Mouse (Mus musculus): ENCODE results near the gene Trim25. TPM values are rescaled to one million over a fixed set of nuclear protein-coding genes. Genes with fewer than 3 reads are reported as not detected.
A peak's percentile ranks its signal among the peaks of the same experiment; 100 is the strongest.

Gene Trim25
- polyA plus RNA-seq, 1 experiment from 2014 or later = 15.9 TPM

- Histone ChIP-seq H3K4me3 (ENCODE audit: control insufficient read depth in 1 of 2, insufficient read depth in 1 of 2, low read depth in 1 of 2, low read length in 2 of 2) (no peak overlapping the region), H3K27ac (replicated peaks in 1 of 2; ENCODE audit: control insufficient read depth in 1 of 2, insufficient read depth in 1 of 2, low read depth in 2 of 2, low read length in 2 of 2) (no peak overlapping the region), H3K9me3 (ENCODE audit: control insufficient read depth, low read length) (no peaks in the 10 kb centered on the region), H3K4me2 (ENCODE audit: low read length) (no peak overlapping the region), H3K9ac (ENCODE audit: low read length) (no peak overlapping the region), H3K27me3 (ENCODE audit: control insufficient read depth, insufficient read depth, low read length) (no peaks in the 10 kb centered on the region), H3K36me3 (ENCODE audit: control insufficient read depth, insufficient read depth, low read length) (peaks cover 47% of the 10 kb centered on the region), H3K4me1 (ENCODE audit: control insufficient read depth in 2 of 2, insufficient read depth in 2 of 2, low read length in 2 of 2) (no peaks in the 10 kb centered on the region)
- no peak for ATAC-seq (ENCODE audit: insufficient number of reproducible peaks, insufficient read depth, low FRiP score, low read depth)
- 83% methylated on average over 8 of the region's 8 CpGs for WGBS
Measured at GRCm38 (mm10) chr11:88981337-88981736, 17.8 kb upstream of the Trim25 start.

DNA sequence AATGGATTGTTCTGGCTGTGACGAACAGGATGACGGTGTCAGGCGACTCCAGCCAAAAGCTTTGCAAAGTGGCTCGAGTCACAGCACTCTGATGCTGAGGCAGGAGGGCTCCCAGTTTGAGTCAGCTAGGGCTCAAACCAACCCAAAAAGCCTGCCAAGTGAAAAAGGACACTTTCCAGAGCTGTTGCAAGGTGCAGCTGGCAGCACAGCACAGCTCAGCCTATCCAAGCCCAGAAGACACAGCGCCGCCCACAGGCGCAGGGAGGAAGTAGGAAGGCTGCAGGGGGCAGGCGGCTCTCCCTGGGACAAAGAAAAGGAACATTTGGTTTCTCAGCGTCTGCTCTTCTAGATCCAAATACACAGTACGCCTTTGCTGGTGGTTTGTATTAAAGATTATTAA, 12.6 kb upstream of the Trim25 start:
- Histone ChIP-seq H3K36me3 (ENCODE audit: control insufficient read depth, insufficient read depth, low read length) (peaks cover 77% of the 10 kb centered on the region), H3K27me3 (ENCODE audit: control insufficient read depth, insufficient read depth, low read length) (no peaks in the 10 kb centered on the region), H3K27ac (replicated peaks in 1 of 2; ENCODE audit: control insufficient read depth in 1 of 2, insufficient read depth in 1 of 2, low read depth in 2 of 2, low read length in 2 of 2) (no peak overlapping the region), H3K4me3 (ENCODE audit: control insufficient read depth in 1 of 2, insufficient read depth in 1 of 2, low read depth in 1 of 2, low read length in 2 of 2) (no peak overlapping the region), H3K4me2 (ENCODE audit: low read length) (no peak overlapping the region), H3K9ac (ENCODE audit: low read length) (no peak overlapping the region), H3K4me1 (ENCODE audit: control insufficient read depth in 2 of 2, insufficient read depth in 2 of 2, low read length in 2 of 2) (no peaks in the 10 kb centered on the region), H3K9me3 (ENCODE audit: control insufficient read depth, low read length) (no peaks in the 10 kb centered on the region)
- WGBS = 83% methylated on average over 10 of the region's 10 CpGs
- ATAC-seq (ENCODE audit: insufficient number of reproducible peaks, insufficient read depth, low FRiP score, low read depth) = no peak

- Histone ChIP-seq H3K27me3 (ENCODE audit: control insufficient read depth, insufficient read depth, low read length) (no peaks in the 10 kb centered on the region), H3K9ac (ENCODE audit: low read length) (no peak overlapping the region), H3K36me3 (ENCODE audit: control insufficient read depth, insufficient read depth, low read length) (peaks cover 54% of the 10 kb centered on the region), H3K9me3 (ENCODE audit: control insufficient read depth, low read length) (no peaks in the 10 kb centered on the region), H3K4me1 (ENCODE audit: control insufficient read depth in 2 of 2, insufficient read depth in 2 of 2, low read length in 2 of 2) (no peaks in the 10 kb centered on the region), H3K4me3 (ENCODE audit: control insufficient read depth in 1 of 2, insufficient read depth in 1 of 2, low read depth in 1 of 2, low read length in 2 of 2) (no peak overlapping the region), H3K4me2 (ENCODE audit: low read length) (no peak overlapping the region), H3K27ac (replicated peaks in 1 of 2; ENCODE audit: control insufficient read depth in 1 of 2, insufficient read depth in 1 of 2, low read depth in 2 of 2, low read length in 2 of 2) (no peak overlapping the region)
- no peak for ATAC-seq (ENCODE audit: insufficient number of reproducible peaks, insufficient read depth, low FRiP score, low read depth)
- 78% methylated on average over 5 of the region's 5 CpGs for WGBS
Measured at GRCm38 (mm10) chr11:88988956-88989355, 10.2 kb upstream of the Trim25 start.

GRCm38 (mm10) chr11:88989530-88989929, 9.6 kb upstream of the Trim25 start:
- Histone ChIP-seq H3K36me3 (ENCODE audit: control insufficient read depth, insufficient read depth, low read length) (peaks cover 49% of the 10 kb centered on the region), H3K4me2 (ENCODE audit: low read length) (no peak overlapping the region), H3K27me3 (ENCODE audit: control insufficient read depth, insufficient read depth, low read length) (no peaks in the 10 kb centered on the region), H3K9ac (ENCODE audit: low read length) (no peak overlapping the region), H3K9me3 (ENCODE audit: control insufficient read depth, low read length) (no peaks in the 10 kb centered on the region), H3K4me3 (ENCODE audit: control insufficient read depth in 1 of 2, insufficient read depth in 1 of 2, low read depth in 1 of 2, low read length in 2 of 2) (no peak overlapping the region), H3K4me1 (ENCODE audit: control insufficient read depth in 2 of 2, insufficient read depth in 2 of 2, low read length in 2 of 2) (no peaks in the 10 kb centered on the region), H3K27ac (replicated peaks in 1 of 2; ENCODE audit: control insufficient read depth in 1 of 2, insufficient read depth in 1 of 2, low read depth in 2 of 2, low read length in 2 of 2) (no peak overlapping the region)
- no peak for ATAC-seq (ENCODE audit: insufficient number of reproducible peaks, insufficient read depth, low FRiP score, low read depth)
- WGBS = 60% methylated on average over 5 of the region's 5 CpGs

DNA sequence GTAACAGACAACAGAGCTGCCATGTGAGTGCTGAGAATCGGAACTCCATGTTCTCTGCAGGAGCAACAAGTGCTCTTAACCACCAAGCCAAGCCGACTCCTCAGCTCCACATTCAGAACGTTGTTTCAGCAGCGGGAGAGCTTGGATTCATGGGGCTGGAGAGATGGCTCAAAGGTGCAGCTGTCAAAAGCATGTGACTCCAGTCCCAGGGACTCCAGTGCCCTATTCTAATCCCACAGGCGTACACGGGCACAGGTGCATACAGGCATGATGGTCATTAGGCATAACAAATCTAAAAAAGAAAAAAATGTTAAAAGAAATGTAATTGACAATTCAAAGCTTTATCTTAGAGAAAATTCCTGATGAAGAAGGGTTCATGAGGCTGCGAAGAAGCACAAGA, 6.0 kb upstream of the Trim25 start:
- no peak overlapping the region for H3K4me3 ChIP-seq (ENCODE audit: control insufficient read depth in 1 of 2, insufficient read depth in 1 of 2, low read depth in 1 of 2, low read length in 2 of 2)
- H3K4me2 ChIP-seq (ENCODE audit: low read length) = no peak overlapping the region
- no peak overlapping the region for H3K27ac ChIP-seq (replicated peaks in 1 of 2; ENCODE audit: control insufficient read depth in 1 of 2, insufficient read depth in 1 of 2, low read depth in 2 of 2, low read length in 2 of 2)
- no peak for ATAC-seq (ENCODE audit: insufficient number of reproducible peaks, insufficient read depth, low FRiP score, low read depth)
- H3K9ac ChIP-seq (ENCODE audit: low read length) = no peak overlapping the region
- 45% methylated on average over 7 of the region's 7 CpGs for WGBS
- no peaks in the 10 kb centered on the region for H3K27me3 ChIP-seq (ENCODE audit: control insufficient read depth, insufficient read depth, low read length)
- H3K9me3 ChIP-seq (ENCODE audit: control insufficient read depth, low read length) = no peaks in the 10 kb centered on the region
- H3K36me3 ChIP-seq (ENCODE audit: control insufficient read depth, insufficient read depth, low read length) = peaks cover 18% of the 10 kb centered on the region
- H3K4me1 ChIP-seq (ENCODE audit: control insufficient read depth in 2 of 2, insufficient read depth in 2 of 2, low read length in 2 of 2) = peaks cover 0 to 5% of the 10 kb centered on the region in 2 experiments; a peak in 1 of 4 replicates

GRCm38 (mm10) chr11:88993625-88994024, 5.6 kb upstream of the Trim25 start:
- Histone ChIP-seq H3K9me3 (ENCODE audit: control insufficient read depth, low read length) (no peaks in the 10 kb centered on the region), H3K9ac (ENCODE audit: low read length) (no peak overlapping the region), H3K4me3 (ENCODE audit: control insufficient read depth in 1 of 2, insufficient read depth in 1 of 2, low read depth in 1 of 2, low read length in 2 of 2) (no peak overlapping the region), H3K27ac (replicated peaks in 1 of 2; ENCODE audit: control insufficient read depth in 1 of 2, insufficient read depth in 1 of 2, low read depth in 2 of 2, low read length in 2 of 2) (no peak overlapping the region), H3K4me1 (ENCODE audit: control insufficient read depth in 2 of 2, insufficient read depth in 2 of 2, low read length in 2 of 2) (peaks cover 0 to 8% of the 10 kb centered on the region in 2 experiments; a peak in 2 of 4 replicates), H3K27me3 (ENCODE audit: control insufficient read depth, insufficient read depth, low read length) (no peaks in the 10 kb centered on the region), H3K36me3 (ENCODE audit: control insufficient read depth, insufficient read depth, low read length) (peaks cover 18% of the 10 kb centered on the region), H3K4me2 (ENCODE audit: low read length) (no peak overlapping the region)
- WGBS = 19% methylated on average over 5 of the region's 5 CpGs
- ATAC-seq (ENCODE audit: insufficient number of reproducible peaks, insufficient read depth, low FRiP score, low read depth) = no peak

GRCm38 (mm10) chr11:88994492-88994891, 4.7 kb upstream of the Trim25 start:
- Histone ChIP-seq H3K4me3 (ENCODE audit: control insufficient read depth in 1 of 2, insufficient read depth in 1 of 2, low read depth in 1 of 2, low read length in 2 of 2) (no peak overlapping the region), H3K9ac (ENCODE audit: low read length) (no peak overlapping the region), H3K27me3 (ENCODE audit: control insufficient read depth, insufficient read depth, low read length) (no peaks in the 10 kb centered on the region), H3K4me2 (ENCODE audit: low read length) (no peak overlapping the region), H3K4me1 (ENCODE audit: control insufficient read depth in 2 of 2, insufficient read depth in 2 of 2, low read length in 2 of 2) (peaks cover 3 to 11% of the 10 kb centered on the region in 2 experiments; a peak in 3 of 4 replicates), H3K9me3 (ENCODE audit: control insufficient read depth, low read length) (no peaks in the 10 kb centered on the region), H3K36me3 (ENCODE audit: control insufficient read depth, insufficient read depth, low read length) (peaks cover 12% of the 10 kb centered on the region), H3K27ac (replicated peaks in 1 of 2; ENCODE audit: control insufficient read depth in 1 of 2, insufficient read depth in 1 of 2, low read depth in 2 of 2, low read length in 2 of 2) (no peak overlapping the region)
- WGBS = 86% methylated on average over 7 of the region's 7 CpGs
- no peak for ATAC-seq (ENCODE audit: insufficient number of reproducible peaks, insufficient read depth, low FRiP score, low read depth)

- Histone ChIP-seq H3K4me3 (ENCODE audit: control insufficient read depth in 1 of 2, insufficient read depth in 1 of 2, low read depth in 1 of 2, low read length in 2 of 2) (no peak overlapping the region), H3K36me3 (ENCODE audit: control insufficient read depth, insufficient read depth, low read length) (peaks cover 9% of the 10 kb centered on the region), H3K9me3 (ENCODE audit: control insufficient read depth, low read length) (no peaks in the 10 kb centered on the region), H3K27ac (replicated peaks in 1 of 2; ENCODE audit: control insufficient read depth in 1 of 2, insufficient read depth in 1 of 2, low read depth in 2 of 2, low read length in 2 of 2) (peak overlapping the region in 1 of 2 experiments; percentile 69; a peak in 1 of 4 replicates), H3K27me3 (ENCODE audit: control insufficient read depth, insufficient read depth, low read length) (no peaks in the 10 kb centered on the region), H3K9ac (ENCODE audit: low read length) (no peak overlapping the region), H3K4me1 (ENCODE audit: control insufficient read depth in 2 of 2, insufficient read depth in 2 of 2, low read length in 2 of 2) (peaks cover 3 to 11% of the 10 kb centered on the region in 2 experiments; a peak in 3 of 4 replicates), H3K4me2 (ENCODE audit: low read length) (no peak overlapping the region)
- no peak for ATAC-seq (ENCODE audit: insufficient number of reproducible peaks, insufficient read depth, low FRiP score, low read depth)
- 89% methylated on average over 2 of the region's 2 CpGs for WGBS
Measured at GRCm38 (mm10) chr11:88995616-88996015, 3.6 kb upstream of the Trim25 start.
